Mouse (Mus musculus): ENCODE measurements around the gene Padi4. TPM values are rescaled to one million over a fixed set of nuclear protein-coding genes. Genes with fewer than 3 reads are reported as not detected.

Padi4 gene
- total RNA-seq, 1 experiment: 2.1 TPM

DNA sequence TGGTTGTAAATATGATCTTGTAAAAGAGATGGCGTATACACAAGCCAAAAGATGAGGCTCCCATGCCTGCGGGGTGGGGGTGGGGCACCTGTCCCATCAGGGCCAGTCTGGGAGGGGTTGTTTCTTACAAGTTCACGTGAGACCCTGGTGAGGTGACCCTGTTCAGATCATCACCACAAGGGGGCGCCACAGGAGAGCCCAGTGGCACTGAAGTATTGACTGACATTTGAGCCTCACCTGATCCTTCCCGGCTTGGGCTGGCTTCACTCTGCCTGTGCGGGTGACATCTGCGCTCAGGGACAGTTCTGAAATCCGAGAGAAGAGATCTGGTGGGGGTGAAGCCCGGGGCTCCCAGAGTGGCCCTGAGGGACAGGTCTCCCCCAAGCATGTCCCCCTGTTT lies 10.9 kb downstream of the Padi4 start:
- Histone ChIP-seq H3K27ac (ENCODE audit: insufficient read depth, low read depth, low read length, poor library complexity, severe bottlenecking) (no peak overlapping the region), H3K9ac (ENCODE audit: insufficient read depth, low read depth, low read length, poor library complexity, severe bottlenecking) (no peak overlapping the region), H3K4me3 (ENCODE audit: insufficient read depth in 1 of 2, low read depth in 1 of 2, low read length in 2 of 2, poor library complexity in 1 of 2, severe bottlenecking in 1 of 2) (no peak overlapping the region), H3K4me1 (ENCODE audit: control insufficient read depth in 2 of 2, insufficient read depth in 2 of 2, low read length in 2 of 2, poor library complexity in 1 of 2) (no peaks in the 10 kb centered on the region), H3K36me3 (ENCODE audit: control insufficient read depth, insufficient read depth, low read length, poor library complexity, severe bottlenecking) (no peaks in the 10 kb centered on the region), H3K9me3 (ENCODE audit: control insufficient read depth, insufficient read depth, low read depth, low read length) (no peaks in the 10 kb centered on the region)
- peak; percentile 78 for DNase-seq (ENCODE audit: low read depth, low spot score)
- TF ChIP-seq ZC3H11A (IDR thresholded peaks at IDR 0.05; ENCODE audit: borderline replicate concordance, low read depth, low read length) (0 out of 2 replicates have a peak, but pooled peaks have one; percentile 26), HCFC1 (IDR thresholded peaks at IDR 0.05; ENCODE audit: borderline replicate concordance, insufficient read depth, low read length) (no peak), ZNF384 (IDR thresholded peaks at IDR 0.05; ENCODE audit: low read depth, low read length) (no peak)
- in situ Hi-C loops (cut with MboI; ENCODE audit: low sequenced_read_pairs in 2 of 2, unreplicated experiment in 2 of 2): no loop called here

DNA sequence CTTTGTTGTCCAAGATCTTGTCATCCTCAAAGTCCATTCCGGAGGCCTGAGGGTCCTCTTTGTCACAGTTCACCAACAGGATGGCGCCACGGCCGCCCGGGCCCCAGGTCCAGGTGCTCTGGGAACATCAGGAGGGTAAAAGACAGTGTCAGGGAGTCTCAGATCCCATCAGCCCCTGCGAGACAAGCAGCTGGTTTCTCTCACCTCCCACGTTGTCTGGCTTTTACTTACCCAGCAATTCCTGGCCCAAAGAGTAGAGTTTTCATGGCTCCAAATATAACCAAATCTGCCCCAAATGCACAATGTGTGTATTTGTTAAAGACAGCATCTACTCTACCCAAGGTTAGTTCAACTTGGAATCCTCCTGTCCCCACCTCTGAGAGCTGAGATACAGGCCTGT lies 12.4 kb downstream of the Padi4 start:
- Histone ChIP-seq H3K4me1 (ENCODE audit: control insufficient read depth in 2 of 2, insufficient read depth in 2 of 2, low read length in 2 of 2, poor library complexity in 1 of 2) (peaks cover 0 to 4% of the 10 kb centered on the region in 2 experiments; a peak in 1 of 4 replicates), H3K4me3 (ENCODE audit: insufficient read depth in 1 of 2, low read depth in 1 of 2, low read length in 2 of 2, poor library complexity in 1 of 2, severe bottlenecking in 1 of 2) (no peak overlapping the region), H3K36me3 (ENCODE audit: control insufficient read depth, insufficient read depth, low read length, poor library complexity, severe bottlenecking) (no peaks in the 10 kb centered on the region), H3K27ac (ENCODE audit: insufficient read depth, low read depth, low read length, poor library complexity, severe bottlenecking) (no peak overlapping the region), H3K9ac (ENCODE audit: insufficient read depth, low read depth, low read length, poor library complexity, severe bottlenecking) (no peak overlapping the region), H3K9me3 (ENCODE audit: control insufficient read depth, insufficient read depth, low read depth, low read length) (no peaks in the 10 kb centered on the region)
- DNase-seq (ENCODE audit: low read depth, low spot score): no peak
- in situ Hi-C loops (cut with MboI; ENCODE audit: low sequenced_read_pairs in 2 of 2, unreplicated experiment in 2 of 2): no loop called here
- TF ChIP-seq CHD2 (IDR thresholded peaks at IDR 0.05; ENCODE audit: low read depth, low read length) (no peak), MAFK (IDR thresholded peaks at IDR 0.05; ENCODE audit: insufficient read depth, low read depth, low read length) (no peak), ZNF384 (IDR thresholded peaks at IDR 0.05; ENCODE audit: low read depth, low read length) (no peak), ZC3H11A (IDR thresholded peaks at IDR 0.05; ENCODE audit: borderline replicate concordance, low read depth, low read length) (no peak), HCFC1 (IDR thresholded peaks at IDR 0.05; ENCODE audit: borderline replicate concordance, insufficient read depth, low read length) (no peak)

DNA sequence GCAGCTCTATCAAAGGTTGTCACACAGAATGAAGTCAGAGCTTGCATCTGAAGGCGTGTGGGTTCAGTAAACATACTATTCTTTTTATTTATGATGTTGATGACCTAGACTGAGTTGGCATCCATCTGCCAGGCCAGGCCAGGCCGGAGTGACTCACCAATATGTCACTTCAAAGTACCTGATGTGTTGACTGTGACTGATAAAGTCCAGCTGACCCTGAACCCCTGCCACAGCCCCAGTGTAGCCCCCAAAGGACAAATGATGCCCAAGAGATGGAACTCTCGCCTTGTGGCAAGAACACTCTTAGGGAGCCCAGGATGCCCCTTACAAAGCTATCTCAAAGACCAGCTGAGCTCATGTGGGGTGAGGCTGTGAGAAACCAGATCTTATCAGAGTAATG lies 18.2 kb downstream of the Padi4 start:
- DNase-seq (ENCODE audit: low read depth, low spot score): no peak
- in situ Hi-C loops (cut with MboI; ENCODE audit: low sequenced_read_pairs in 2 of 2, unreplicated experiment in 2 of 2): no loop called here
- TF ChIP-seq MAFK (IDR thresholded peaks at IDR 0.05; ENCODE audit: insufficient read depth, low read depth, low read length) (no peak), CHD2 (IDR thresholded peaks at IDR 0.05; ENCODE audit: low read depth, low read length) (no peak), ZC3H11A (IDR thresholded peaks at IDR 0.05; ENCODE audit: borderline replicate concordance, low read depth, low read length) (no peak), ZNF384 (IDR thresholded peaks at IDR 0.05; ENCODE audit: low read depth, low read length) (no peak), HCFC1 (IDR thresholded peaks at IDR 0.05; ENCODE audit: borderline replicate concordance, insufficient read depth, low read length) (no peak)
- Histone ChIP-seq H3K4me1 (ENCODE audit: control insufficient read depth in 2 of 2, insufficient read depth in 2 of 2, low read length in 2 of 2, poor library complexity in 1 of 2) (peaks cover 0 to 7% of the 10 kb centered on the region in 2 experiments; a peak in 1 of 4 replicates), H3K9me3 (ENCODE audit: control insufficient read depth, insufficient read depth, low read depth, low read length) (no peaks in the 10 kb centered on the region), H3K9ac (ENCODE audit: insufficient read depth, low read depth, low read length, poor library complexity, severe bottlenecking) (no peak overlapping the region), H3K4me3 (ENCODE audit: insufficient read depth in 1 of 2, low read depth in 1 of 2, low read length in 2 of 2, poor library complexity in 1 of 2, severe bottlenecking in 1 of 2) (no peak overlapping the region), H3K27ac (ENCODE audit: insufficient read depth, low read depth, low read length, poor library complexity, severe bottlenecking) (no peak overlapping the region), H3K36me3 (ENCODE audit: control insufficient read depth, insufficient read depth, low read length, poor library complexity, severe bottlenecking) (no peaks in the 10 kb centered on the region)

DNA sequence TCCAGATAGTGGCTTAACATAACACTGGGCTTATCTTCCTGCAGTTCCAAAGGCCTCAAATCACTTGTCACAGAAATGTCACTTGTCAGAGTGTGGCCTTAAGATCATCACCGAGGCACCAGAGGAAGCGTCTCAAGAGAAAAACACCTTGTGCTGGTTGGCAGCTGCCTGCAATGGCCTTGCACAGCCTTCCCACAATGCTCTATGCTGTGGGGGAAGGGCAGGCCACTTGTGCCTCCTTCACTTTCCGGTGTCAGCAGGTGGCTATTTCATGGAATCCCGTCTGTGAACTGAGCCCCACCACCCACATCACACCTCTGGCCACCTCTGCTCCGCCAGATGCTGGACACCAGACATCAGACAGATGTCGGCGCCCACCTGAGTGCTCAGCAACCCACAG lies 20.7 kb downstream of the Padi4 start:
- TF ChIP-seq CHD2 (IDR thresholded peaks at IDR 0.05; ENCODE audit: low read depth, low read length) (no peak), ZC3H11A (IDR thresholded peaks at IDR 0.05; ENCODE audit: borderline replicate concordance, low read depth, low read length) (no peak), MAFK (IDR thresholded peaks at IDR 0.05; ENCODE audit: insufficient read depth, low read depth, low read length) (no peak), HCFC1 (IDR thresholded peaks at IDR 0.05; ENCODE audit: borderline replicate concordance, insufficient read depth, low read length) (no peak), ZNF384 (IDR thresholded peaks at IDR 0.05; ENCODE audit: low read depth, low read length) (no peak)
- DNase-seq (ENCODE audit: low read depth, low spot score): no peak
- in situ Hi-C loops (cut with MboI; ENCODE audit: low sequenced_read_pairs in 2 of 2, unreplicated experiment in 2 of 2): no loop called here
- Histone ChIP-seq H3K9me3 (ENCODE audit: control insufficient read depth, insufficient read depth, low read depth, low read length) (no peaks in the 10 kb centered on the region), H3K4me3 (ENCODE audit: insufficient read depth in 1 of 2, low read depth in 1 of 2, low read length in 2 of 2, poor library complexity in 1 of 2, severe bottlenecking in 1 of 2) (no peak overlapping the region), H3K9ac (ENCODE audit: insufficient read depth, low read depth, low read length, poor library complexity, severe bottlenecking) (no peak overlapping the region), H3K4me1 (ENCODE audit: control insufficient read depth in 2 of 2, insufficient read depth in 2 of 2, low read length in 2 of 2, poor library complexity in 1 of 2) (peaks cover 0 to 12% of the 10 kb centered on the region in 2 experiments; a peak in 1 of 4 replicates), H3K36me3 (ENCODE audit: control insufficient read depth, insufficient read depth, low read length, poor library complexity, severe bottlenecking) (no peaks in the 10 kb centered on the region), H3K27ac (ENCODE audit: insufficient read depth, low read depth, low read length, poor library complexity, severe bottlenecking) (no peak overlapping the region)

DNA sequence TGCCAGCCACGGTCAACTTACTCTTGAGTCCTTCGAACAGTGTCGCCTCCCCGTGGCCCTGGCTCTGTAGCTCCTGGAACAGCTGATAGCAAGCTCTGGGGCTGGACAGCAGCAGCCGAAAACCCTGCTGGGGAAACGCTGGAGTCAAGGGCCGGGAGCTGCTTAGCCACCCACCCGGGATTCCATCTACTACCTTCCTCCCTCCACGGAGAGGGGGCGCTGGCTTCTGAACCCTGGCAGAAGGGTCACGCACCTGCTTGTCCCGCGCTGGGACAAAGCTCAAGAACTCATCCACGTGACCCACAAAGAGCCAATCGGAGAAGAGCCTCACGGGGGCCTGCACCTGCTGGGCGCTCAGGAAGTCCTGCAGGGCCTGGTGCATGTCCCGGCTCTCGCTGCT lies 23.7 kb downstream of the Padi4 start:
- TF ChIP-seq HCFC1 (IDR thresholded peaks at IDR 0.05; ENCODE audit: borderline replicate concordance, insufficient read depth, low read length) (no peak), ZNF384 (IDR thresholded peaks at IDR 0.05; ENCODE audit: low read depth, low read length) (no peak), ZC3H11A (IDR thresholded peaks at IDR 0.05; ENCODE audit: borderline replicate concordance, low read depth, low read length) (no peak)
- in situ Hi-C loops (cut with MboI; ENCODE audit: low sequenced_read_pairs in 2 of 2, unreplicated experiment in 2 of 2): no loop called here
- Histone ChIP-seq H3K27ac (ENCODE audit: insufficient read depth, low read depth, low read length, poor library complexity, severe bottlenecking) (no peak overlapping the region), H3K4me1 (ENCODE audit: control insufficient read depth in 2 of 2, insufficient read depth in 2 of 2, low read length in 2 of 2, poor library complexity in 1 of 2) (peaks cover 0 to 8% of the 10 kb centered on the region in 2 experiments; a peak in 1 of 4 replicates), H3K4me3 (ENCODE audit: insufficient read depth in 1 of 2, low read depth in 1 of 2, low read length in 2 of 2, poor library complexity in 1 of 2, severe bottlenecking in 1 of 2) (no peak overlapping the region), H3K9ac (ENCODE audit: insufficient read depth, low read depth, low read length, poor library complexity, severe bottlenecking) (no peak overlapping the region), H3K9me3 (ENCODE audit: control insufficient read depth, insufficient read depth, low read depth, low read length) (no peaks in the 10 kb centered on the region), H3K36me3 (ENCODE audit: control insufficient read depth, insufficient read depth, low read length, poor library complexity, severe bottlenecking) (no peaks in the 10 kb centered on the region)
- peak; percentile 51 for DNase-seq (ENCODE audit: low read depth, low spot score)
